Mouse (Mus musculus) kidney, postnatal 14 days (tissue): ENCODE measurements around the gene Depp1.
A peak's percentile ranks its signal among the peaks of the same experiment; 100 is the strongest.
"Not testable (repeated sequence)": the region's sequence is repeated elsewhere in the genome, so short reads cannot be mapped to it uniquely, and the experiment has no call there.

Source experiments
- DNase-seq: peaks from one replicate; pipeline ENCODE4 v3.0.0; 2022; ENCODE audit warnings: mixed read lengths

The Depp1 gene

DNA sequence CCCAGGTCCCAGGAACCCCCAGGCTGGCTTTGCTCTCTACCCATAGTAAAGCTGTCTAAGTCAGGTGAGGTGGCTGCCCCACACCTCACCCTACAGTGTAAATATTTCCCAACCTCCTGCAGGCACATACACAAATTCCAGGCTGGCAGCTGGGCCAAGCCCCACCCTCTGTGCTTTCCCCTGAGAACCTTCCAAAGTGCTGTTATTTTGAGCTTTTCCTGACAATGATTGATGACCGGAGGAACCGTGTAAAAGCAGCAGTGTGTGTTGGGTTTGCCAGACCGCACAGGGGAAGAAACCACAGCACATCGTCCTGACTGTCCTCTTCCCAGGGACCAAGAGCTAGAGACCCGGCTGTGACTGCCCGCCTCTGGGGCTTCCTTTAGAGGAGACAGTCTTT, at the start of gene Depp1:
Gene Depp1, plus strand, starts transcription at position 204 of the 400 bp plus-strand sequence.
- peak; percentile 89 for DNase-seq

DNA sequence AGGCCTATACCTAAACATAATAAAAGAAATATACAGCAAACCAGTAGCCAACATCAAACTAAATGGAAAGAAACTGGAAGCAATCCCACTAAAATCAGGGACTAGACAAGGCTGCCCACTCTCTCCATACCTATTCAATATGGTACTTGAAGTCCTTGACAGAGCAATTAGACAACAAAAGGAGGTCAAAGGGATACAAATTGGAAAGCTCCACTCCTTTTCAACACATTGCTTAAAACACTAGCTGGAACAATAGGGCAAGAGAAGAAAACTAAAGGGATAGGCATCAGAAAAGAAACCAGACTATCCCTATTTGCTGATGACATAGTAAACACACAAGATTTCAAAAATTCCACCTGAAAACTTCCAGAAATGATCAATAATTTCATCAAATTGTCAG, 49.4 kb upstream of the Depp1 start:
- DNase-seq: not testable (repeated sequence)

DNA sequence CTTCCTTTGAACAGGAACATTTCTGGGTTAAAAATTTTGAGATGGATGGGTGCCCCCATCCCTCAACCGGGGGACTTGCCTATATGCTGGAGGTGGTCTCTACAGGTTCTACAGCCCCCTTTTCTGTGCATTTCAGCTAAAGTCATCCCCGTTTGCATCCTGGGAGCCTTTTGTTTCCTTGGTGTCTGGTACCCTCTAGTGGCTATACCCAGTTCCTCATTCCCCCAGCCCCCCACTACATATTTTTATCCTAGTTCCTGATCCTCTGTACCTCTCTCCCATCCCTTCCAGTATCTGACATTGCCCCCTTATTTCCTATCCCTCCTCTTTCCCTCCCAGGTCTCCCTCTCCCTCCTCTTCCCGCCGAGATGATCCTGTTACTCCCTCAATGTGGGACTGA, 43.2 kb upstream of the Depp1 start:
- DNase-seq: no peak

DNA sequence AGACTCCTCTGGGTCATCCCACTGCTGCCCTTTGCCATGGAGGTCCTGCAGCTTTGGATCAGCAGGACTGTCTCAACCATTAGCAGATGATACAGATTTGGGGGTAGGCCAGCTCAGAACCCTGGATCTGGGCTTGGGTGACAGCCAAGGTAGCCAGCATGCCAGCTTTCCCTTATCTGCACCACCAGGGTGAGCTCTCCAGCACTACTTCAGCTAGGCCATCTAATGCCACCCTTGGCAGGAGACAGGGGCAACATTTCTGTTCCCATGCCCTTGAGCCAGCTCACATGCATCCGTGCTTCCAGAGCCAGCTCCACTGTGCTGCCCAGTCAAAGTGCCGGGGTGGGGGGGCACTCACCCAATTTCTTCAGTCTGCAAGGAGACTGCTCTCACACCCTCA, 34.7 kb upstream of the Depp1 start:
- no peak for DNase-seq

DNA sequence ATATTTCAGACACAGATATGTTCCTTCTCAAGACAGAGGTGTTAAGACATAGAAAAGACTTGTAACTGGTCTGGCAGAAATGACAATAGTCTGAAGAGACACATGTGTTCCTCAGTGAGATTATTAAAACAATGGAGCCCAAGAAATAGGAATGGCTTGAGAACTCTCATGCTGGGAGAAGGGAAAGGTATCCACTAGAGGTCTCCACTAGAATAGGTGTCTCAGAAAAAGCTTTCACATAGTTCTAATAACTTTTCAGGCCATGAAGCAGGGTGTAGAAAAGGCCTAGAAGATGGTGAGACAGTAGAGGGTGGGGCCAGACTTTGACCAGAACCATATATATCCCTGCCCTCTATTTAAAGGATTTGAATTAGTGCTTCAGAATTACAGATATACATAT, 32.3 kb upstream of the Depp1 start:
- DNase-seq: no peak

DNA sequence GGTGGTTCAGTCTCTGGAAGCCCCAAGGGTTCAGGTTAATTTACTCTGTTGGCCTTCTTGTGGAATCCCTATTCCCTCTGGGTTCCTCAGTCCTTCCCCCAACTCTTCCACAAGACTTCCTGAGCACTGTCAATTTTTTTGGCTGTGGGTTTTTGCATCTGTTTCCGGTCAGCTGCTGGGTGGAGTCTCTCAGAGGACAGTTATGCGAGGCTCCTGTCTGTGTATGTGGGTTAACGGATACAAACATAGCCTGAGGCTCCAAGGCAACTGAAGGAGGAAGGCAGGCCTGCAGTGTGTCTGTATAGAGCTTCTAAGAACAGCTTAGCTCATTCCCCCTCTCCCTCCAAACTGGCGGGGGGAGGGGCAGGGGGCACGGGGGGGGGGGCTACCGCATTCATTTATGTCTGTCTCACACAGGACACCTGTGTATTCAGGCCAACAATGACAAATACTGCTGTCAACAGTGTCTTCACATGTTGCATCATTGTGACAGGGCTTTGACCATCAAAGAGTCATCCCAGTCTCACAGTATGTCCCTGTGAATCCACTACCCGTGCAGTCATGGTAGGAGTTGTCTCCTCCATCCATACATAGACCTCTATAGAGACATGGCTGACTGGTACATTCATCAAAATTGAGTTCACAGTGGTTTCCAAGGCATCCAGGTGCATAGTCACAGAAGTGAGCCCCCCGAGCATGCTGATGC, 28.9 kb upstream of the Depp1 start:
- DNase-seq: no peak

DNA sequence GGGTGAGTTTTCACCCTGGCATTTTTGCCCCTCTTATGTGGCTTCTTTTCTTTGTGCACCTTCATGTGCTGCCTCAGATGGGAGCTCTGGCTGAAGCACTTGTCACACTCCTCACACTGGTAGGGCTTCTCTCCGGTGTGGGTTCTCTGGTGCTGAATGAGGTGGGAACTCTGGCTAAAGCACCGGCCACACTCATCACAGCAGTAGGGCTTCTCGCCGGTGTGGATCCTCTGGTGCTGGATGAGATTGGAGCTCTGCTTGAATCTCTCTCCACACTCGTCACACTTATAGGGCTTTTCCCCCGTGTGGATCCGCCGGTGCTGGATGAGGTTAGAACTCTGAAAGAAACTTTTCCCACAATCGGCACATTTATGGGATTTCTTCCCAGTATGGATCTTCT, 24.0 kb upstream of the Depp1 start:
- not testable (repeated sequence) for DNase-seq

DNA sequence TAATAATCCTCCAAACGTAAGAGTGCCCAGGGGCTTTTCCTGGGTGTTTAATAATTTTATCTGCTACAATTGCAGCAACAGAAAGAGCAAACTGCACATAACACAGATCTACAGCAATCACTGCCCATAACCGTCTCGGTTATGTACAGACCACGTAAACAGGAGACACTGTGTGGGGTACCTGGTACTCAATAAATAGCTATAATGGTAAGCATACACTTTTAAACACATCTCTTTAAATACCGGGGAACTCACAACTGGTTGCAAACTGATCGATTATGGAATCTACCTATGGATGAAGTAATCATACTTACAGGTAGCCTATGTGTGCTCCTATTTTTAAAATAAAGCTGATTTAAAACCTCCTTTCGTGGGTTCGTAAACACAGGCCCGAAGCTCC, 22.3 kb upstream of the Depp1 start:
- DNase-seq: no peak

DNA sequence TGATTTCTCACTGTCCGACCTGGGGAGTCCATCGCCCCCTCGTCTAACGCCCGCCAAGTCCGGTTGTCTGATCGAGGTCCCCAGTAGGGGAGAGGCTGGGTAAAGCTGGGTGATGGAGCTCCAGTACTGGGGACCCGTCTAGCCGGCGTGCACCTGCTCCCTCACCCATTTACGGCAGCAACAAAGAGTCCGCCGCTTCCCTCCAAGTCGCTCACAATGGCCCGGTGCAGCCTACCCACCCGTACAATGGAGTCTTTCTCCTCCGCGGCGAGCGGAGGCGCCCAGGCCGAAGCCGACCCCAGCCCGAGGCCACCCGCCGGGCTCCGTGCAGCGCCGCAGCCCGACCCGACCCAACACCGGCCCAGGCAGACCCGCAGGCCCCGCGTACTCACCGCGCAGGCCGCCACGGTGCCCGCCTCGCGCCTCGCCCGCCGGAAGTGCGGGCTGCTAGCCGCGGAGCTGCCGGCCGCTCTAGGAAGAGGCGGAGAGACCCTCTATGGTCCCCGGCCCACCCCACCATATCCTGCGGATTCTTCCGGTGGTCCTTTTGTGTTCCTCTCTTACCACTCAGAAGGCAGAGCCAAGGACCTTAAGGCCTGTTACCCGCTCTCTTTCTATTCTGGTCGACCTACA, 21.8 kb upstream of the Depp1 start, which contains the start of gene Zfp422:
Gene Zfp422, minus strand, starts transcription at position 461 of the 633 bp plus-strand sequence.
- DNase-seq: peak; percentile 81

DNA sequence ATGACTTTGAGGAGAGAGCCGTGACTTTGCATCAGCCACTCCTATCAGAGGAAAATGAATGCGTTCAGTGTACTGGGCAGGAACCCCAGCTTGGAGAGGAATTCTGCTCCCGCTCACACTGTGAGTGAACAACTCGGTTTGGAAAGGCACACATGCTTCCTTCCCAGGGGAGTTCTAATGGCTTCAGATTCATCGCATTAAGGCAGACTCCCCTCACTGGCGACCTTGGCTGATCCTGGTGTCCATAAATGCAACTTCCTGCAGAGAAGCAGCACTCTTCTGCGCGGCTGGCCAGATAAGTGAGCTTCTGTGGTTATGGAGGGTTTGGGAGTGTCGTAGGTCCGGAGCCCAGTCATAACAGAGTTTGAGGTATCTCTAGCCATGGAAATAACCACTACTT, 20.6 kb upstream of the Depp1 start:
- no peak for DNase-seq

DNA sequence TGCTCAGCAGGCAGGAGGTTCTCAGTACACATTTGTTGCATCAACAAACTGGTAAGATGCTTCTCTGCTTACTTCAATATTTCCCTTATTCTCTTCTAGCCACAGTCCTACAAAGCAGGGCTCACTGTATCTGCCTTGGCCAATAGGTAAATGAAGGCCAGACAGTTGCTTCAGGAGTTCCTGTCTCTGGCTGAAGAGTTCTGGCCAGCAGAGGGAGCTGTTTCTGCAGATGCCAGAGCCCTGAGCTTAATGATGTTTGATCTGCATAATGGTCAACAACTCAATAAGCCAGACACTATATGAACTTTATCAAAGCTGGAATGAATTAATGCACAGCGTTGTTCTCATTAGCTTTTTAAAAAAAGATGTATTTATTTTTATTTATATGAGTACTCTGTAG, 18.3 kb upstream of the Depp1 start:
- DNase-seq: peak; percentile 88

DNA sequence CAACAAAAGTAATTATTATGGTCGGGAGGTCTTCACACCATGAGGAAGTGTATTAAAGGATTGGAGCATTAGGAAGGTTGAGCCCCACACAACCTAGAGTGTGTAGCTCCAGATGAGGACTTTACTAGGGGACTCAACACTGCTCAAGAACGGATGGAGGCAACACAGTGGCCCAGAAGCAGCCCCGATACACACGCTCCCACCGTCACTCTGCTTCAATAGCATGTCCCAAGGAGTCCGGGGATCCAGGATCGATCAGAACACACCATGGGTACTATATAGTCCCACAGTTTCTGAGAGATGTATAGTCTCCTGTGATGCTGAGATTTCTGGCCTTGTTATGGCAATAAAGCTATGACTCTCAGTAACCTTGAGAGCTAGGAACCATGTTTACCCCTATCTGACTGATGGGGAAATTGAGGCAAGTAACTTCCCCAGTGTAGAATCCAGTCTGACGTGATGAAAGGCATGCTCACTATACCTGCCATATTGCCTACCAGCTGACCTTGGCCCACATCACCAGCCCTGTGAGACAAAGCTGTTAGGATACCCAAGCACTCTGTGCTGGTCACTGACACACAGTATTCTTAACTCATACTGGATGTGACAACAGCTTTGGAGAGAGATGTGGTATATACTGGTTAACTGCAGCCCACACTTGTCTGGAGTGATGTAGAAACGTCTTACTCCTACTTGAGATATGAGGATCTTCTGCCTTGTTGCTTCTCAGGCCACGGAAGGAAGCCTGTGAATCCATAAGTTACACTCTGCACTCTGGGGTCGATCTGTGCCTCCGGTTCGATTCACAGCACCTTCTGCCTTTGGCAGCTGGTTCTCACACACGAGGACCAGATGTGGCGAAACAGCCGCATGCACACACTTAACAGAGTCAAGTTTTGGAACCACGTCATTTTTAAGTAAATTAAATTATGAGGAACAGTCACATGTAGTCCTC, 16.4 kb upstream of the Depp1 start:
- DNase-seq: no peak

DNA sequence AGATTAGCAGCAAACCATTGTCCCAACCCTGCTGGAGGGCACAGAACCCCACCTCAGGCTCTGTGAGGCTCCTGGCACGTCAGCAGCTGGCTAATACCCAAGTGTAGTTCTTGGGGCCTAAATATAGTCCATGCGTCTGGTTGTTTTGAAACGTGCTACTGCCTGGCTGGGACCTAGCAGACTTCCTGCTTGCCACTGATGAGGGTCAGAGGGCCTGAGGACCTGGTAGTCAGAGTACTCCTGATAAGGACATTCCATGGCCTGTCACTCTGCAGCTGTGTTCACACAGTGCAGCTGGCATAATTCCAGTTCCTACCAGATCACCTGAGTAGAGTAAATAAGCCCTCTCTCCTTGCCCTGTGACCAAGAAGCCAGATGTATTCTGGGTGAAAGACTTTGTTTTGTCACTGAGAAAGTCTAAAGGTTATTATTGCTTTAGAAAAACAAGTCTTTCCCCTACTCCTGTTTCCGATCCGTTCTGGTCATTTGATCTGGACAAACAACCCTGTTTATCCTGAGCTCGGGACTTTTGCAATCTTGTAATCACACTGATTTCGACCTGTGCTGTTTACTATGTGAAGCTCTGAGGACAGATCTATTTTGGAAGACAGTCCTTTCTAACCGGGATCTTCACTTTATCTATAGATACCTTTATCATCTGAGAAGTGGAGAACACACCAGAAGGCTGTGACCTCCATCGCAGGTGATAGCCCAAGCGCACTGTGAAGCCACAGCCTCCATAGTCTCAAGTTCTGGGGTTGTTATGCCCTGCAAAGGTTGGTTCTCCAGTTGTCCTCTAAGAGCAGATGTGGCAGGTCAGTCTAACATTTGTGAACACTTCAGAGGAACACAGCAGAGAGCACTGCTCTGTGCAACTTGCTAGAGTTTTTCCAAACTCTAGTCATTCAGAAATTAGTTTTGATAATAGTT, 14.9 kb upstream of the Depp1 start:
- peak; percentile 84 for DNase-seq

DNA sequence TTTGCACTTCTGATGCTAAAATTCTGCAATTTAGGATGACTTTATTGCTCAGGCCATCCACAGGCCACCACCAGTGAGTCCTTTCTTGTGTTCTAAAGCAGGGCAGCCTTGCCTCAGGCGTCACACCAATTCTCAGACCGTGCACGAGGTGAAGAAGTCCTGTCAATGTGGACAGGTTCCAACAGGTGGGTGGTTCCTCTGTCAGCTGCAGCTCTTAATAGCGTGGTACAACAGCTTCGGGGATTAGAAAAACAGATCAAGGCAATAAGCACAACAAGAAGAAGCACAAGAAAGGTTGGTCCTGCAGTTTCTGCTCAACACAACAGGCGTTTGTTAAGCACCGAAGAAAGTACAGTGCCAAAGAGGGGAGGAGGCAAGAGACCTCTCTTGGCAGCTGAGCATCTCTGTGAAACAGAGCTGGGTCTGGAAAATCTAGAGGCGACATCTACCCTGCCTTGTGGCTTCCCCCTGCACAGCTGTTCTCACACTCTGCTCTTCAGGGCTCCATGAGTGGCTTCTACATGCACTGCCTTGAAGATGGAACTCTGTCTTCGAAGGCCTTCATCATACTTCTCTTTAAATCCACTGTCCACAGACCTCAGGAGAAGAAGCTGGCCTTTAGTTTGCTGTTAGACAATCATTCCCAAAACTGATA, 13.7 kb upstream of the Depp1 start:
- no peak for DNase-seq

DNA sequence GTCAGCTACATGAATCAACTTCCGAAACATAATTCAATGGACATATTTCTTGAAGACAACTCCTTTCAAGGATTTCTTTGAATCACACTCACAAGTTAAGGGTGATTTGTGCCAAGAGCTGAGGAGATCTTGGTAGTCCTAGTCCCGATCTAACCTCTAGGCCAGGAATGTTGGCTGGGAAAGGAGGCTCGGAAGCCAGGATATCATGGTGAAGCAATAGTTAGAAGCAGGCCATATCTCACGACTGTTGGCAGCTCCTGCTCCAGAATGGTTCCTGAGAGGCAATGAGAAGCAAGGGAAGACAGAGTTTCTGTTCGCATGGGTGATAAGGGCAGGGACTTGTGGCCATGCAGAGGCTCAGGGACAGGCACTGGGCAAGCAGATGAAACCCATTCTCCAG, 12.9 kb upstream of the Depp1 start:
- no peak for DNase-seq

DNA sequence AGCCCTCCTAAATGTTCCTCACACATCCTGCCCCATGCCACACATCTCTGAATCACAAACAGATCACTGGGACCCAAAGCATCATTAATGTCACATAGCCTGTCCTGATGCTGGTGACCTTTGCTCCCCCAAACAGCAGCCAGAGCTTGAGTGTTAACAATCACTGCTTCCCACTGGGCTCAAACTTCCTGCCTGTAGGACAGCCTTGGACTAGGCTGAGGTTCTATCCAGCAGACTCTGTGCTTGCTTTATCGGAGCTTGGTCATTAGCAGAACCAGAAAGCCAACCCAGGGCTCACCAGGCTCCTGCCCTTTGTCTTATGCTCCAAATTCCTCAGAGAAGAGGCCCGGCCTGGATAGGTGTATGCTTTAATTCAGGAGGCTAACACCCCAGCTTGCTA, 11.5 kb upstream of the Depp1 start:
- no peak for DNase-seq

DNA sequence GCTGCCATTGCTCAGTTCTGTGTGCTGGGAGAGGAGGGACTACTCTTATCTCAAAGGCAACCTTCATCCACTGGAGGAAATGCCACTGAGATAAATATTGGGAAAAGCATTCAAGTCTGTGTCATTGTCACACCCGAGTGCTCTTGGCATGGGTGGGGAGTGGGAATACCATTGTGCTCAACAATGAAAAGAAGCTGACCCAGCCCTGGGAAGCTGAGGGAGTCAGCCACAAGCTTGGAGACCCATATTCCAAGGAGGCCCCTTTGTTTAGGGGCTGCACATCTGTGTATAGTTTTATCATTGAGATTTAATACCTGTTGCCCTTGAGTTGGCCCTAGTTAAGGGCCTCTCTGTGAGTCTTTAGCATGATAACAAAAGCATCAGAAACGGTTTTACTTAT, 10.7 kb upstream of the Depp1 start:
- DNase-seq: no peak

DNA sequence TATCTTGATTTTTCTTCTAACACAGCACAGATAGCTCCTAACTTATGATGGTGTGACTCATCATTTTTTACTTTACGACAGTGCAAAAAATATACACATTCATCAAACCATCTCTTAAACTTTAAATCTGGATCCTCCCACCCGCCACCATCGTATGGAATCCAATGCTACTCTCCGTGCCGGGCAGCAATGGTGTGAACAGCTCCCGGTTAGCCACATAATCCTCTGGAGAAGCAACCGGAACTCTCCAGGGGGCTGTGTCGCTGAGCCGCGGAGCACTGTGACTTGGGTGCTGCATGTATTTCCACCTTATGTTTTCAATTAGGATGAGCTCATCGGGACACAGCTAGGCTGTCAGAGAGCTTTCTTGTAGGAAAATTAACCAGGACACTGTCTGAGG, 7.5 kb upstream of the Depp1 start:
- DNase-seq: no peak

DNA sequence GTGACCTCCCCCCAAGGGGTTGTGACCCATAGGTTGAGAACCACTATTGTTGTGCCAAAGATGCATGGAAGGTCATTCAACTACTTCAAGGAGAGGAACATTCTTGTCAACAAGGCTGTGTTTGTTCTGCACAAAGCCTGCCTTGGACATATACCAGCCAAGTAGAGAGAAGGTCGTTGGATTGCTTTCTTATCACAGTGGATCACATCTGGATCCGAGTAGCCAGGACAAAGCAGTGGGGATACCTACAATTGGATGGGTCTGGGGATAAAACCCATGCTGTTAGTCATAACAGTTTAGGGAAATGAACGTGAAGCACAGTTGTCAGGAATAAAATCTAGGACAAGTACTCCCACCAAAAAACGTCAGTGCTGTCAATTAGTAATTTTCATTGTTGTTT, 6.5 kb upstream of the Depp1 start:
- no peak for DNase-seq

DNA sequence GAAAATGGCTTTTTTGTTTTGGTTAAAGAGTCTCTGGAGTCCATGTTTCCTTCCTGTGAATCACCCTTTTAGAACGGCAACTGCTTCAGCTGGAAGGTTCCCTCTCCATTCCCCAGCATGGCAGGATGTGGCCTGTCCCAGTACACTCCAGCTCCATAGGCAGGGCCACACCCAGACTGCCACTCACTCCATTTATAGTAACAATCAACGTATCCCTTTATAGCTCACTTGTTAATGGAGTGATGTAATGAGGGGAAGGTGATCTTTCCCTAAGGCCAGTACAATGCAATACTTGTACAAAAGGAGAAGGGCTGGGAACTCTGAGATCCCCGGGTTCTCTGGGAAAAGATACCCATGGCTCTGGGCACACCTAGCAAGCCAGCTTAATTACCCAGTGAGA, 6.1 kb upstream of the Depp1 start:
- peak; percentile 37 for DNase-seq

DNA sequence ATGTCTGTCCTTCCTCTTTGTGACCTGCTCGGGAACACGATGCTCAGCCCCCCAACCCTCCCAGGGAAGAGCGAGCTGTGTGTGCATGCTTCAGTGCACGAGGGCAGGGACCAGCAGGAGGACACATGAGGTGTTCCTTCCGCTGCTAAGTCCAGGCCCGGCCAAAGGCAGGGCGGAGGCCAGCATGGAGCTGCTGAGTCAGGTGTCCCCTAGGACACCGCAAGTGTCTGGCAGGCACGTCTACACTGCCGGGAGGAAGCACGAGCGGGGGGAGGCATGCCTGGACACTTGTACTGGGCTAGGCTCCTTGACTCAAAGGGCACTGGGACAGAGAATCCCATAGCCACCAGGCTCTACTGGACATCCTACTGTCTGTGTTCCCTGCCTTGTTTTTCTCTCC, 2.6 kb upstream of the Depp1 start:
- peak; percentile 83 for DNase-seq

DNA sequence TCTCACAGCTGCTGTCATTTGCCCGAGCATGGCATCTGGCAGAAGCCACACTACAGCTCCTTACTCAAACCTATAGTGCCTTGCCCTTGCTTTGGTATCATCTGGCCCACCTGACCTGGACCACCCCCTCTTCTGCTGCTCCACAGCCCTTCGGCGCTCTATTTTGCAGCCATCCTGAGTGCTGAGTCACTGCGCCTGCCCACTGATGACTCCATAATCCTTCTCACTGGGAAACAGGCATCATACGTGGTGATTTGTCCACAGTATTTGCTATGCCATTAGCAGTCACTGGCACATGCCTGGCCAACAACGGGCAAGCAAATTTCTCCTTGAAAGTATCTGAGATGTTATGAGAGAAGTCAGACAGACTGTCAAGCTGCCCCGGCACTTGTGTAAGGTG, 598 bp upstream of the Depp1 start:
- DNase-seq: no peak
